Mouse (Mus musculus) intestine, embryonic 15.5 days (tissue): ENCODE measurements around the gene Slc9a3r2. TPM values are rescaled to one million over a fixed set of nuclear protein-coding genes. Genes with fewer than 3 reads are reported as not detected.
A peak's percentile ranks its signal among the peaks of the same experiment; 100 is the strongest.

ENCODE experiments used
- ATAC-seq: fragments of 200-750 bp; cut with Nextera tagmentation; 2 replicates; pipeline ENCODE4 v1.8.0; 2017; ENCODE audit warnings: moderate TSS enrichment, moderate library complexity
- H3K27ac ChIP-seq: fragments of 300-500 bp; sonication (generic); 2 replicates; pipeline ENCODE4 v1.5.1; 2015; ENCODE audit warnings: mild to moderate bottlenecking, inconsistent platforms
- H3K27me3 ChIP-seq: fragments of 300-500 bp; sonication (generic); replicated peaks from 2 replicates; pipeline ENCODE4 v1.6.1; 2015; ENCODE audit warnings: inconsistent platforms
- H3K36me3 ChIP-seq: fragments of 300-500 bp; sonication (generic); 2 replicates; pipeline ENCODE4 v1.6.1; 2015; ENCODE audit warnings: inconsistent platforms
- H3K4me1 ChIP-seq: fragments of 300-500 bp; sonication (generic); replicated peaks from 2 replicates; pipeline ENCODE4 v1.6.1; 2015; ENCODE audit warnings: inconsistent platforms
- H3K4me2 ChIP-seq: fragments of 300-500 bp; sonication (generic); replicated peaks from 2 replicates; pipeline ENCODE4 v1.6.1; 2015; ENCODE audit warnings: mild to moderate bottlenecking, inconsistent platforms
- H3K4me3 ChIP-seq: fragments of 300-500 bp; sonication (generic); replicated peaks from 2 replicates; pipeline ENCODE4 v1.5.1; 2015; ENCODE audit warnings: inconsistent platforms
- H3K9ac ChIP-seq: fragments of 300-500 bp; sonication (generic); 2 replicates; pipeline ENCODE4 v1.6.1; 2015; ENCODE audit warnings: inconsistent platforms
- H3K9me3 ChIP-seq: fragments of 300-500 bp; sonication (generic); 2 replicates; pipeline ENCODE4 v1.6.1; 2016; ENCODE audit warnings: inconsistent platforms
- WGBS: fragments of 180-500 bp; shearing (Covaris S2); methylation state at CpG from one replicate; pipeline ENCODE4 v1.1.7; 2015; 5-methylcytosine and 5-hydroxymethylcytosine counted together
- polyA plus RNA-seq: library from polyadenylated mRNA; unstranded; fragments of >200 nt; fragmentation: Nextera tagmentation; extraction: Ambion mirVana; gene quantifications from 2 replicates; pipeline ENCODE4 v1.2.1, GENCODE M21; 2015

Slc9a3r2 gene
- 43.9 and 49.2 TPM in 2 replicates for polyA plus RNA-seq

DNA sequence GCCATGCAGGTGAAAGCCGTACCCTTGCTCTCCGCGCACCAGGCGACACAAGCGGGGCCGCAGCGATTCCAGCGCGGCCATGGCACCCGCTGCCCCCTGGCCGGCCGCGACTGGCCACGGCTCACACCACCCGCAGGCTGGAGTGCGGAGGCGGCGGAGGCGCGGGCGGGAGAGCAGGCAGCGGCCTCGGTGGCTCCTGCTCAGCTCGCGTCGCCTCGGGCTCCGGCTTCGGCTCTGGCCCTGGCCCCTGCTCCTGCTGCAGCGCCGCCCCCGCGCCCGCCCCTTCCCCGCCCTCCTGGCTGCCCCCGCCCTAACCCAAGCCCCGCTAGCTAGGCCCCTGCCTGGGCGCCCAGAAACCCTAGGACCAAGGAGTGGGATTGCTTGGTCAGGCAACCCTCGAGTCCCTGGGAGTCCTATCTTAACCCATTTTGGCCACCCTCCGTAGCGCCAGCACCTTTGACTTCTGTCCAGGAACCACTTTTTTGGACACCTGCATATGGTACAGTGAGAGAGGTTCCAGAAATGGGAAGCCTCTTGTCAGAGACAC is at the start of gene Slc9a3r2:
Slc9a3r2 (minus strand) TSS at position 258 of the 547 bp plus-strand sequence.
- peak; percentile 83 for ATAC-seq
- H3K27me3 ChIP-seq: no peaks in the 10 kb centered on the region
- H3K36me3 ChIP-seq: no peaks in the 10 kb centered on the region
- peak within 1 kb of the TSS; percentile 82 for H3K9ac ChIP-seq
- H3K4me3 ChIP-seq: peak within 1 kb of the TSS; percentile 72
- no peaks in the 10 kb centered on the region for H3K9me3 ChIP-seq
- H3K4me1 ChIP-seq: peaks cover 26% of the 10 kb centered on the region
- H3K27ac ChIP-seq: peak within 1 kb of the TSS; percentile 65
- under 1% methylated on average over 37 of the region's 41 CpGs for WGBS
- peak within 1 kb of the TSS; percentile 99 for H3K4me2 ChIP-seq

DNA sequence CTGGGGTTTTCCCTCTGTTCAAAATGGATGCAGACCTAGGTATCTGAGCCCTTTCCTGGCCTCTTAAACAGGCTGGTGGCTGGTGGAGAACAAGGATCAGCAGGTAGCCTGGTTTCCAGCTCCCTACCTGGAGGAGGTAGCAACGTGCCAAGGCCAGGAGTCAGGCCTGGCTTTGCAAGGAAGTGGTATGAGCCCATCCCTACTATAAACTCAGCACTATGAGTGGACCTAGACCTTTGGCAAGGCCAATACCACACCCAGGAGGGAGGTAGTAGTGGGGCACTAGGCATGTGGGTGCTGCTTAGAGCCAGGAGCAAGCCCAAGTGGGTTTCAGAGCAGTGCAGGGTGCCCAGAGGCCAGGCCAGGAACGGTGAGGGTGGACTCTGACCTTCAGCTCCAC is 49.3 kb upstream of the Slc9a3r2 start:
- no peaks in the 10 kb centered on the region for H3K27me3 ChIP-seq
- H3K36me3 ChIP-seq: peaks cover 34% of the 10 kb centered on the region
- peak overlapping the region; percentile 35 for H3K4me2 ChIP-seq
- no peak overlapping the region for H3K9ac ChIP-seq
- 59% methylated on average over 2 of the region's 2 CpGs for WGBS
- H3K9me3 ChIP-seq: no peaks in the 10 kb centered on the region
- peaks cover 26% of the 10 kb centered on the region for H3K4me1 ChIP-seq
- H3K27ac ChIP-seq: peak overlapping the region; percentile 22; the same call in 1 of the 2 replicates
- ATAC-seq: peak; percentile 24; the same call in 1 of the 2 replicates
- H3K4me3 ChIP-seq: no peak overlapping the region

DNA sequence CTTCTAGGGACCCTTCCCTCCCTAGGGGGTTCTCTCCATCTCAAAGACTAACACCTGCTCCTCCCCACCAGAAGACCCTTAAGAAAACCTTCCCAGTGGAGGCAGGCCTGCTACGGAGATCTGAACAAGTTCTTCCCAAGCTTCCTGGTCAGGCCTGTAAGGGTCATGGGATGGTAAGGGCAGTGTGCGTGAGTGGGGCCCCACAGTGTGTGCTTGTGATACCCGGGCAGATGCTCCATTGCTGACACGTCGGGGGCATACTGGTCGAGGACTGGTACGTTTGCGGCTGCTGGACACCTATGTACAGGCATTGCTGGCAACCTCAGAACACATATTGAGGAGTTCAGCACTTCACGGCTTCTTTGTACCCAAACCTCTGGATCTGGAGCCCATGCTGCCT is 48.6 kb upstream of the Slc9a3r2 start:
- H3K4me3 ChIP-seq: no peak overlapping the region
- 0 out of 2 replicates have a peak overlapping the region, but pooled peaks have one; percentile 6 for H3K9ac ChIP-seq
- ATAC-seq: no peak
- peaks cover 26% of the 10 kb centered on the region for H3K36me3 ChIP-seq
- 73% methylated on average over 9 of the region's 9 CpGs for WGBS
- H3K4me1 ChIP-seq: peaks cover 26% of the 10 kb centered on the region
- peak overlapping the region; percentile 45 for H3K27ac ChIP-seq
- peak overlapping the region; percentile 35 for H3K4me2 ChIP-seq
- H3K27me3 ChIP-seq: no peaks in the 10 kb centered on the region
- no peaks in the 10 kb centered on the region for H3K9me3 ChIP-seq

DNA sequence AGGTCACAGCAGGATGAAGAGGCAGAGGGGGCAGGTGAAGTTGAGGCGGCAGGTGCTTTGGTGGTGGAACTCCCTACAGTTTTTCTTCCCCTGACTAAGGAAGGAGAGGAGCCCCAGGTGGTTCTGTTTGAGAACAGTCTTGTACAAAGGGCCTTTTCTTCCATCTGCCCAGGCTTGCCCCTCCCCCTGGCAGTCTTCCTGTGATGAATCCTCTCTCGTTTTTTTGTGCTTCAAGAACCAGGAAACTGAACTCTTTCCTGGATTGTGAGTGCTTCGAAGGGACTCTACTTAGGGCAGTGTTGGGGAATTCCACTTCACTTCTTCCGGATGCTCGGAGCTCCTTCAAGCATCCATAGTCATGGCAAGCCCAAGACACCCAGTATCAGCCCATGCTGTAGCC is 47.9 kb upstream of the Slc9a3r2 start:
- WGBS: 22% methylated on average over 5 of the region's 5 CpGs
- H3K27ac ChIP-seq: peak overlapping the region; percentile 45
- ATAC-seq: peak; percentile 16
- H3K36me3 ChIP-seq: peaks cover 26% of the 10 kb centered on the region
- H3K9me3 ChIP-seq: no peaks in the 10 kb centered on the region
- peak overlapping the region; percentile 35 for H3K4me2 ChIP-seq
- H3K9ac ChIP-seq: 0 out of 2 replicates have a peak overlapping the region, but pooled peaks have one; percentile 6
- H3K27me3 ChIP-seq: no peaks in the 10 kb centered on the region
- peaks cover 26% of the 10 kb centered on the region for H3K4me1 ChIP-seq
- no peak overlapping the region for H3K4me3 ChIP-seq

DNA sequence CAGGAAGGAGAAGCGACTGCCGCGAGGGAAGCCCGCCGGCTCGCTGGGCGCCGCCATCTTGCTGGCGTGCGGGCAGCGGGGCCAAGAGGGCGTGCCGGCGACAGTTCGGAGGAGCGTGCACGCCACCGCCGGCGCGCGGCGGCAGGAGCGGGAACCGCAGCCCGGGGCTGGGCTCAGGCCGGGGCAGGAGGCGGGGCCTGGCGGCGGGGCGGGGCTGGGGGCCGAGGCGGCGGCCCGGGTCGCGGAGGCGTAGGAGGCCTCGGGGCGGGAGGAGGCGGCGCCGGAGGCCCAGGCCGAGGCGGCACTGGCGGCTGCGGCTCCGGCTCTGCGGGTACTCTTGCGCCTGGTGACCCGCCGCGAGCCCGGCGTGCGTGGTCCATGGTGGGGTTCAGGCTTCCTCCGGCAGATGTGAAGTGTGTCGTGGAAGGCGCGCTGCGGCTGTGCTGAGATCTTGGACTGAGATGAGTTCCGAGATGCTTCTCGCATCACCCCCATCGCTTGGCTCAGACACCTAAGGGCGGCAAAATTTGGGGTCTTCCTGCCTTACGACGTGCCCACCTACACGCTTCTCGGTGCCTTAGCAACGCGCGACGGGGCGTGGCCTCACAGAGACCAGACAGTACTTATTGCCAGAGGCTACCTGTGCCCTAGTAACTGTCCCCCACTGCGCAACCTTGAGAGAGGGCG is 46.0 kb upstream of the Slc9a3r2 start, which contains the start of the genes Gfer and Noxo1:
Gfer (minus strand) TSS at position 146 of the 687 bp plus-strand sequence.
Noxo1 (plus strand) TSS at position 224 of the 687 bp plus-strand sequence.
- under 1% methylated on average over 69 of the region's 76 CpGs for WGBS
- peak within 1 kb of the TSS; percentile 91 for H3K4me2 ChIP-seq
- peak within 1 kb of the TSS; percentile 80 for H3K4me3 ChIP-seq
- H3K9me3 ChIP-seq: no peaks in the 10 kb centered on the region
- H3K36me3 ChIP-seq: peaks cover 13% of the 10 kb centered on the region; the same call in 1 of the 2 replicates
- ATAC-seq: peak; percentile 93
- H3K9ac ChIP-seq: peak within 1 kb of the TSS; percentile 84
- peaks cover 26% of the 10 kb centered on the region for H3K4me1 ChIP-seq
- peak within 1 kb of the TSS; percentile 91 for H3K27ac ChIP-seq
- peaks cover under 1% of the 10 kb centered on the region; the same call in 1 of the 2 replicates for H3K27me3 ChIP-seq

DNA sequence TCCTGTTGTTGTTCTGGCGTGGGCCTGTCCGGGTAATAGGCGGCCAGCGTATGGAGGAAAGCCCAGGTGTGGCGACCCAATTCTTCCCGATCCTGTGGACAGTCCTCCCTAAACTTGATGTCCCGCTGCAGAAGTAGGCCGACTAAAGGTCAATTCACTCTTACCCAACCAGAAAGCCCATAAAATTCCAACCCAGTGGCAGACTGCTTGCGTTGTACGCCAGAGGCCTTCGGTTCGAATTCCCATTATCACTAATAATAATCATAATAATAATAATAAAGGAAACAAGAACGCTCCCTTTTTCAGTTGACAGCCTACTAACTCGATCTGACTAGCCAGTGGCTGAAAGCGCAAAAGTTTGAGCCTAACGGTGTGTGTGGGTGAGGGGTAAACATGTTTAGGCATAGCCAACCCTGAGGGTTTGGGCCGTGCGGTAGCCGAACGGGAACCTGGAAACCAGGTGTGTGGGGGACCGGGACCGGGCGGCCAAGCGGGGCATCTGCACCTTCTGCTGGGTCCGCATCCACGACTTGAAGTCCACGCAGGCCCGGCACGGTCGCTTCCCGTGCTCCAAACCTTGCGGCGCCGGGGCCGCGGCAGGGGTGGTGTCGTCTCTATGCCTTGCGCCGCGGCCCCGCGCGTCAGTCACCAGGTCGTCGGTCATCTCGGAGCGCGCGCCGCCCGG is 45.3 kb upstream of the Slc9a3r2 start:
- Histone ChIP-seq H3K27me3 (peaks cover 7% of the 10 kb centered on the region), H3K9me3 (no peaks in the 10 kb centered on the region), H3K9ac (peak overlapping the region; percentile 84), H3K4me1 (peaks cover 26% of the 10 kb centered on the region), H3K36me3 (0 out of 2 replicates have a peak, but pooled peaks cover 7% of the 10 kb centered on the region), H3K4me2 (peak overlapping the region; percentile 91), H3K27ac (peak overlapping the region; percentile 91), H3K4me3 (peak overlapping the region; percentile 80)
- no peak; the same call in 1 of the 2 replicates for ATAC-seq
- WGBS: 6% methylated on average over 51 of the region's 51 CpGs

DNA sequence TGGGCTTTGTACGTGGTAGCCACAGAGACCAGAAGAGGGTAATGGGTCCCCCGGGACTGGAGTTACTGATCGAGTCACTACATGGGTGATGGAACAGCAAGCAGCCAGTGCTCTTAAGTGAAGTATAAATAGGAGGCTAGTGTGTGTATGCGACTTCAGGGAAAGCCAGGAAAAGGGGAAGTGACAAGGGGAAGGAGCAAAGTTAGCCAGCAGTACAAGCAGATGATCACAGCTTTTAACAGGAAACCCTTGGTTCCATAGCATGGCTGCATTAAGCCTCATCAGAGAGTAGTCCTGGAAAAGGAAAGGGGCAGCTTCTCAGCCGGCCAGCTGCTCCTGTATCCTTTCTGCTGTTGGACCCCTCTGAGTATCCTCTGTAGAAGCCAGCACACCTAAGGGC is 42.3 kb upstream of the Slc9a3r2 start:
- WGBS: 84% methylated on average over 5 of the region's 5 CpGs
- Histone ChIP-seq H3K9ac (no peak overlapping the region), H3K4me3 (no peak overlapping the region), H3K4me2 (no peak overlapping the region), H3K27me3 (peaks cover 38% of the 10 kb centered on the region), H3K36me3 (no peaks in the 10 kb centered on the region), H3K9me3 (no peaks in the 10 kb centered on the region), H3K4me1 (peaks cover 23% of the 10 kb centered on the region), H3K27ac (no peak overlapping the region)
- ATAC-seq: no peak

DNA sequence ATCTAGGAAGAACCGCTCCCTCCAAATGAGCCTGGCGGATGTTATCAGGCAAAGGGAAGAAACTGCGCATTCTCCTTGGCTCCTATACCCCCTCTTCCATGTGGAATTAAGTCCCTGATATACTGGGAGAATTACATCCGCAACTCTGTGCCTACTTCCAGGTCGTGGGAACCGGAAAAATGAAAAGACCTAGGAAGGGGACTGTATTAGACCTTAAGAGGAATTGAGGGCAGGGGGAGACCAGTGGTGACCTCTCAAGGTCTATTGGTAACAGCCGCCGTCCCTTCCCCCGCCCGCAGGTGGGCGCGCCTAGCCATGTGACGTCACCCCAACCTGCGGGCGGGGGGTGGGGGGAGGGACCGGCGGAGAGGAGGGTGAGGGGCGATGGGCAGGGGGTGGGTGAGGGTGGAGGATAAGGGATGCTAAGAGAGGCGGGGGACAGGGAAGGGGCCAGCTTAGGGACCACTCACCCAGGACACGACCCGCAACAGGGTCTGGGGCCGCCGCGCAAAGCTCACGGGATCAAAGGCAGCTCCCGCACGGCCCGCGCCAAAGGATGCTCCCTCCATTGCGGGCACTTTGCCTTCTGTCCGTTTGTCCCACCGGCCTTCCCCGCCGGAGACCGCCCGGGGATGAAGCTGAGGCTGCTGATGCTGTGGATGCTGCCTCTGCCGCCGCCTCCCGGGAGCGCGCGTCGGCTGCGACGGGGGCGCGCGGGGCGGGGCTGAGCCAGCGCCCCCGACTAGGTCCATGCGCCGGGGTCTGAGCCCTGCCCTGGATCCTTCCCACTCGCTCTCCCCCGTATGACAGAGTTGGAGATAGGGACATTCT is 39.3 kb upstream of the Slc9a3r2 start, which contains the start of gene Syngr3:
Syngr3 (minus strand) TSS at position 705 of the 831 bp plus-strand sequence.
- H3K4me1 ChIP-seq: peaks cover 21% of the 10 kb centered on the region
- peak within 1 kb of the TSS; percentile 51 for H3K9ac ChIP-seq
- 0 out of 2 replicates have a peak, but pooled peaks have one; percentile 3 for ATAC-seq
- H3K9me3 ChIP-seq: no peaks in the 10 kb centered on the region
- peak within 1 kb of the TSS; percentile 92 for H3K4me2 ChIP-seq
- H3K4me3 ChIP-seq: peak within 1 kb of the TSS; percentile 47
- H3K27ac ChIP-seq: no peak within 1 kb of the TSS
- peaks cover 46% of the 10 kb centered on the region for H3K27me3 ChIP-seq
- WGBS: under 1% methylated on average over 50 of the region's 55 CpGs
- H3K36me3 ChIP-seq: no peaks in the 10 kb centered on the region

DNA sequence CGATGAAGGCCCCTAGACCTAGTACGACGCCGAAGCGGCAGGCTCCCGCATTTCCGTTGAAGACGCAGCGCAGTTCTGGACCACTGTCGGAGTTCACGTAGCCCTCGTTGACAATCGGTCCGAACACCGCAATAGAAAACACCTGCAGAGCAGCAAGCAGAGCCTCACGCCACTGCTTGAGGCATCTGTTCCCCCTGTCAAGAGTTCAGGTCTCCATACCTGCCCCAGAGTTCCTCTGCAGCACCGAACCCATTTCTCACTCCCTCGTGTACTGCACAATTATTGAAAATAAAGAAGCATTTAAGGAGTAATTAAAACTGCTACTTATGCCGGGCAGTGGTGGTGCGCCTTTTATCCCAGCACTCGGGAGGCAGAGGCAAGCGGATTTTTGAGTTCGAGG is 37.5 kb upstream of the Slc9a3r2 start:
- Histone ChIP-seq H3K27me3 (peaks cover 46% of the 10 kb centered on the region), H3K9me3 (no peaks in the 10 kb centered on the region), H3K9ac (peak overlapping the region; percentile 26; the same call in 1 of the 2 replicates), H3K4me1 (peaks cover 21% of the 10 kb centered on the region), H3K36me3 (no peaks in the 10 kb centered on the region), H3K4me3 (peak overlapping the region; percentile 39), H3K27ac (no peak overlapping the region), H3K4me2 (peak overlapping the region; percentile 79)
- 19% methylated on average over 23 of the region's 23 CpGs for WGBS
- no peak for ATAC-seq

DNA sequence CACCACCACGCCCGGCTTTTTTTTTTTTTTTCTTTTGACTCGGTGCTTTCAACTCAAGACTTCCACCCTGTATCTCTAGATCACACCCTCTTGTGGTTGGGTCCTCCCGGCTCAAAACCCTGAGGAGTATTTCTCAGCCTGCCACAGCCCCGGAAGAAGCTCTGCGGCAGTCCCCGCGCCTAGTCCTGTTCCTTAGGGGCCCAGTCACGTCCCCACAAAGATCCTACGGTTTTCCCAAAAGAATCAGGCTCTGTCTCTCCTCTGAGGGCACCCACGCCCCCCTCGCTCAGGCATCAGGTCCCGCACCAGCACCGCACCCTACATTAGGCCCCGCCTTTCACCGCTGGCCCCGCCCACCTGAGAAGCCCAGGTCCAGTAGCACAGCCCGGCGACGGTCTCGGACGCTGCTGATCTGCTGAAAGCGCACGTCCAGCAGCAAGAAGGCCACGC is 37.0 kb upstream of the Slc9a3r2 start:
- Histone ChIP-seq H3K27ac (no peak overlapping the region), H3K4me2 (peak overlapping the region; percentile 79), H3K9ac (peak overlapping the region; percentile 26; the same call in 1 of the 2 replicates), H3K4me3 (peak overlapping the region; percentile 39), H3K36me3 (no peaks in the 10 kb centered on the region; the same call in 1 of the 2 replicates), H3K9me3 (no peaks in the 10 kb centered on the region), H3K27me3 (peaks cover 46% of the 10 kb centered on the region), H3K4me1 (peaks cover 21% of the 10 kb centered on the region)
- 1% methylated on average over 25 of the region's 25 CpGs for WGBS
- peak; percentile 70 for ATAC-seq

DNA sequence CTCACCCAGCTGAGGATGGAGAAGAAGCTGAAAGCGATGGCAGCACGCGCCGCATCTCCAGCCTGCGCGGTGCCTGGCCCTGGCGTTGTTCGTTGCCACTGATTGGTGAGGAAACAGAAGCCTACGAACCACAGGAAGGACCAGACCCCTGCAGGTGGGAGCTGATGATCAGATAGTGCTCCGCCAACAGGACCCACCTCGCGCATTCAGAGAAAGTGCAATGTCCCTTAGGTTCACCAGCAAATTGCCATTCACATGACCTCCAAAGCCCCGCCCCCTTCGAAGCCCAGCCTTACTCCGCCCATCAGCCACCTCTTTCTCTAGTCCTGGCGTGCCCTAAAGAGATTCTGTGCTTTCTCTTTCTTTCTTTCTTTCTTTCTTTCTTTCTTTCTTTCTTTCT is 36.4 kb upstream of the Slc9a3r2 start:
- H3K4me3 ChIP-seq: no peak overlapping the region; the same call in 1 of the 2 replicates
- no peaks in the 10 kb centered on the region for H3K9me3 ChIP-seq
- 27% methylated on average over 16 of the region's 16 CpGs for WGBS

More for the DNA sequence above, 36.4 kb upstream of the Slc9a3r2 start:
- Histone ChIP-seq H3K4me2 (peak overlapping the region; percentile 41; the same call in 1 of the 2 replicates), H3K9ac (no peak overlapping the region), H3K27me3 (peaks cover 46% of the 10 kb centered on the region), H3K4me1 (peaks cover 21% of the 10 kb centered on the region), H3K27ac (no peak overlapping the region), H3K36me3 (peaks cover 5% of the 10 kb centered on the region)
- peak; percentile 61 for ATAC-seq
